Comparison of ENCODE assay signal across 8 mouse cellular contexts in genomic region chr1:120586500-120587110, GRCm38 (mm10). TPM values are rescaled to one million over a fixed set of nuclear protein-coding genes. Genes with fewer than 3 reads are reported as not detected.
DNase-seq lines count a peak whose midpoint lies in the region; ATAC-seq and TF ChIP-seq lines count a peak whose summit lies in the region.

No protein-coding gene starts in this region.

- TF ChIP-seq CTCF in thymus, adult 2 months (IDR thresholded peaks at IDR 0.05; ENCODE audit: borderline replicate concordance, control insufficient read depth, extremely low read depth, insufficient read depth, low read length, poor library complexity), result no peak
- peak; percentile 90 for TF ChIP-seq CTCF in intestine, postnatal 0 days (IDR thresholded peaks at IDR 0.05; ENCODE audit: low read depth)
- peak; percentile 85 for TF ChIP-seq CTCF in liver, postnatal 0 days (IDR thresholded peaks at IDR 0.05; ENCODE audit: low read depth)

- ATAC-seq in forebrain, embryonic 13.5 days, result peak; percentile 77
- no peak for ATAC-seq in intestine, postnatal 0 days
- ATAC-seq in liver, postnatal 0 days, result no peak
- ATAC-seq in erythroid progenitor cell, adult 5-6 weeks (replicated peaks; ENCODE audit: low FRiP score, poor library complexity, severe bottlenecking), result no peak

- no peaks in the 10 kb centered on the region for H3K27me3 ChIP-seq in thymus, adult 2 months (ENCODE audit: control insufficient read depth, insufficient read depth, low read length)
- peaks cover 76% of the 10 kb centered on the region for H3K27me3 ChIP-seq in forebrain, embryonic 13.5 days
- H3K27me3 ChIP-seq in intestine, postnatal 0 days (replicated peaks; ENCODE audit: control insufficient read depth, insufficient read depth, low read length), result peaks cover 10% of the 10 kb centered on the region
- H3K27me3 ChIP-seq in liver, postnatal 0 days (ENCODE audit: insufficient read depth, low read length), result peaks cover 19% of the 10 kb centered on the region

- WGBS in thymus, adult 2 months, result 14% methylated on average over 7 of the region's 7 CpGs
- 12% methylated on average over 7 of the region's 7 CpGs for WGBS in forebrain, embryonic 13.5 days
- WGBS in intestine, postnatal 0 days, result 10% methylated on average over 7 of the region's 7 CpGs
- 11% methylated on average over 7 of the region's 7 CpGs for WGBS in liver, postnatal 0 days (ENCODE audit: insufficient replicate concordance)

- no peak for TF ChIP-seq POLR2A in thymus, adult 2 months (IDR thresholded peaks at IDR 0.05; ENCODE audit: control insufficient read depth, extremely low read depth, insufficient read depth, low read length, poor library complexity)

- H3K4me2 ChIP-seq in forebrain, embryonic 13.5 days, result no peak overlapping the region
- H3K4me2 ChIP-seq in intestine, postnatal 0 days (replicated peaks; ENCODE audit: low read depth), result no peak overlapping the region
- no peak overlapping the region for H3K4me2 ChIP-seq in liver, postnatal 0 days (ENCODE audit: low read depth, low read length)

- no peak overlapping the region for H3K9ac ChIP-seq in forebrain, embryonic 13.5 days
- no peak overlapping the region for H3K9ac ChIP-seq in intestine, postnatal 0 days (ENCODE audit: low read depth, low read length)
- H3K9ac ChIP-seq in liver, postnatal 0 days (replicated peaks), result no peak overlapping the region

- H3K36me3 ChIP-seq in thymus, adult 2 months (ENCODE audit: control insufficient read depth, insufficient read depth, low read length), result no peaks in the 10 kb centered on the region
- no peaks in the 10 kb centered on the region for H3K36me3 ChIP-seq in forebrain, embryonic 13.5 days (ENCODE audit: poor library complexity, severe bottlenecking)
- H3K36me3 ChIP-seq in intestine, postnatal 0 days (ENCODE audit: control insufficient read depth, insufficient read depth), result no peaks in the 10 kb centered on the region
- H3K36me3 ChIP-seq in liver, postnatal 0 days (replicated peaks; ENCODE audit: insufficient read depth, low read length), result no peaks in the 10 kb centered on the region

- no peaks in the 10 kb centered on the region for H3K9me3 ChIP-seq in forebrain, embryonic 13.5 days (replicated peaks)
- no peaks in the 10 kb centered on the region for H3K9me3 ChIP-seq in intestine, postnatal 0 days (ENCODE audit: control insufficient read depth)
- H3K9me3 ChIP-seq in liver, postnatal 0 days (ENCODE audit: low read length), result no peaks in the 10 kb centered on the region

- DNase-seq in thymus, adult 2 months, result peak; percentile 35
- no peak for DNase-seq in thymus, adult 18-20 months
- DNase-seq in c-Kit-positive CD71-positive TER-119-negative erythroid progenitor cells, embryonic 14.5 days (ENCODE audit: low read depth), result peak; percentile 27
- peak; percentile 62 for DNase-seq in liver, postnatal 0 days
- DNase-seq in retina, embryonic 14.5 days (ENCODE audit: low spot score), result peak; percentile 91

- no peak overlapping the region for H3K4me3 ChIP-seq in thymus, adult 2 months (ENCODE audit: control insufficient read depth, insufficient read depth, low read length)
- no peak overlapping the region for H3K4me3 ChIP-seq in forebrain, embryonic 13.5 days
- no peak overlapping the region for H3K4me3 ChIP-seq in intestine, postnatal 0 days (ENCODE audit: low read depth, low read length)
- no peak overlapping the region for H3K4me3 ChIP-seq in liver, postnatal 0 days (ENCODE audit: low read depth, low read length)

- no peaks in the 10 kb centered on the region for H3K4me1 ChIP-seq in thymus, adult 2 months (replicated peaks; ENCODE audit: control insufficient read depth, insufficient read depth, low read length)
- no peaks in the 10 kb centered on the region for H3K4me1 ChIP-seq in forebrain, embryonic 13.5 days
- H3K4me1 ChIP-seq in intestine, postnatal 0 days (replicated peaks; ENCODE audit: control insufficient read depth, insufficient read depth, low read length), result no peaks in the 10 kb centered on the region
- H3K4me1 ChIP-seq in liver, postnatal 0 days (ENCODE audit: insufficient read depth), result no peaks in the 10 kb centered on the region

- no peak overlapping the region for H3K27ac ChIP-seq in thymus, adult 2 months (ENCODE audit: control insufficient read depth, insufficient read depth, low read length)
- H3K27ac ChIP-seq in forebrain, embryonic 13.5 days, result no peak overlapping the region
- no peak overlapping the region for H3K27ac ChIP-seq in intestine, postnatal 0 days (ENCODE audit: low read depth, low read length)
- no peak overlapping the region for H3K27ac ChIP-seq in liver, postnatal 0 days (ENCODE audit: low read depth)

- TF ChIP-seq EP300 in liver, postnatal 0 days (IDR thresholded peaks at IDR 0.05; ENCODE audit: low read depth), result no peak

RNA-seq across cellular contexts. Expression of gene En1, which starts 15.6 kb away (rescaled TPM):
- polyA plus RNA-seq in thymus, adult 2 months (2012; rRNA removed), result 0.04 and 0.07 TPM in 2 replicates
- polyA plus RNA-seq in forebrain, embryonic 13.5 days (2015; fragmentation: Nextera tagmentation; extraction: Ambion mirVana), result 0.13 TPM in 1 of 2 replicates, not detected in the other
- polyA plus RNA-seq in intestine, postnatal 0 days (2015; fragmentation: Nextera tagmentation; extraction: Ambion mirVana), result not detected in 2 replicates
- polyA plus RNA-seq in liver, postnatal 0 days (2015; fragmentation: Nextera tagmentation; extraction: Ambion mirVana), result not detected in 2 replicates
- total RNA-seq in erythroid progenitor cell, adult 5-6 weeks (2015; ENCODE audit: low replicate concordance), result not detected in 2 replicates
- not detected in 2 replicates for total RNA-seq in erythroid progenitor cell, adult 5-6 weeks (2017; ENCODE audit: low replicate concordance)

Comparison
In these comparisons a context has a peak if more than half of its experiments do, and no peak if none do; other contexts are left out.
1. DNase-seq: peak in thymus, adult 2 months (single experiment), c-Kit-positive CD71-positive TER-119-negative erythroid progenitor cells, embryonic 14.5 days (single experiment), liver, postnatal 0 days (single experiment) and retina, embryonic 14.5 days (single experiment); none in thymus, adult 18-20 months (0 of 2).